Mouse (Mus musculus) cerebral cortex, adult 2 months (tissue): ENCODE data around the gene Cpxm2.

Experiments used
- WGBS: fragments of 180-500 bp; shearing (Covaris S2); methylation state at CpG from one replicate; pipeline ENCODE4 v1.1.7; 2018; 5-methylcytosine and 5-hydroxymethylcytosine counted together

The Cpxm2 gene

GRCm38 (mm10) chr7:132154368-132154961, at the start of gene Cpxm2:
Gene Cpxm2 (minus strand): TSS chr7:132154739.
- WGBS, result 12% methylated on average over 36 of the region's 43 CpGs

- WGBS, result 70% methylated on average over 1 of the region's 1 CpGs
Observed at GRCm38 (mm10) chr7:132204073-132204612, 49.6 kb upstream of the Cpxm2 start.

- 43% methylated on average over 6 of the region's 6 CpGs for WGBS
Observed at GRCm38 (mm10) chr7:132199686-132200085, 45.1 kb upstream of the Cpxm2 start.

GRCm38 (mm10) chr7:132198806-132199205, 44.3 kb upstream of the Cpxm2 start:
- WGBS, result 58% methylated on average over 1 of the region's 1 CpGs

- 66% methylated on average over 7 of the region's 7 CpGs for WGBS
Observed at GRCm38 (mm10) chr7:132197817-132198475, 43.4 kb upstream of the Cpxm2 start.

- WGBS, result 87% methylated on average over 1 of the region's 1 CpGs
Observed at GRCm38 (mm10) chr7:132196581-132196980, 42.0 kb upstream of the Cpxm2 start.

- WGBS, result 86% methylated on average over 2 of the region's 2 CpGs
Observed at GRCm38 (mm10) chr7:132193606-132194005, 39.1 kb upstream of the Cpxm2 start.

- WGBS, result 55% methylated on average over 3 of the region's 3 CpGs
Observed at GRCm38 (mm10) chr7:132187456-132187855, 32.9 kb upstream of the Cpxm2 start.

- 41% methylated on average over 5 of the region's 5 CpGs for WGBS
Observed at GRCm38 (mm10) chr7:132183892-132184404, 29.4 kb upstream of the Cpxm2 start.

GRCm38 (mm10) chr7:132181586-132182198, 27.2 kb upstream of the Cpxm2 start:
- WGBS, result 96% methylated on average over 4 of the region's 4 CpGs

GRCm38 (mm10) chr7:132181042-132181441, 26.5 kb upstream of the Cpxm2 start:
- 83% methylated on average over 3 of the region's 3 CpGs for WGBS

GRCm38 (mm10) chr7:132179049-132179448, 24.5 kb upstream of the Cpxm2 start:
- whole genome bisulfite sequencing, result 69% methylated on average over 1 of the region's 1 CpGs

GRCm38 (mm10) chr7:132174787-132175186, 20.2 kb upstream of the Cpxm2 start:
- 36% methylated on average over 5 of the region's 5 CpGs for WGBS

- 42% methylated on average over 2 of the region's 2 CpGs for WGBS
Observed at GRCm38 (mm10) chr7:132174296-132174695, 19.8 kb upstream of the Cpxm2 start.

GRCm38 (mm10) chr7:132172220-132172619, 17.7 kb upstream of the Cpxm2 start:
- 41% methylated on average over 5 of the region's 5 CpGs for WGBS

GRCm38 (mm10) chr7:132171716-132172115, 17.2 kb upstream of the Cpxm2 start:
- WGBS, result 47% methylated on average over 5 of the region's 5 CpGs

- 58% methylated on average over 7 of the region's 7 CpGs for WGBS
Observed at GRCm38 (mm10) chr7:132169419-132170169, 15.1 kb upstream of the Cpxm2 start.

- WGBS, result 37% methylated on average over 4 of the region's 4 CpGs
Observed at GRCm38 (mm10) chr7:132167239-132167638, 12.7 kb upstream of the Cpxm2 start.

- WGBS, result 71% methylated on average over 3 of the region's 3 CpGs
Observed at GRCm38 (mm10) chr7:132162254-132162653, 7.7 kb upstream of the Cpxm2 start.

- 47% methylated on average over 9 of the region's 9 CpGs for WGBS
Observed at GRCm38 (mm10) chr7:132158321-132159025, 3.9 kb upstream of the Cpxm2 start.

GRCm38 (mm10) chr7:132153725-132154147, 803 bp downstream of the Cpxm2 start:
- 18% methylated on average over 6 of the region's 6 CpGs for WGBS
